Mouse (Mus musculus): ENCODE measurements around the gene Notch4. TPM values are rescaled to one million over a fixed set of nuclear protein-coding genes. Genes with fewer than 3 reads are reported as not detected.

Gene Notch4
- total RNA-seq, 2 experiments from 2014 or later: 41.8 to 56.5 TPM

Other genes starting within 250 kb of the Notch4 start
- not detected for gene H2-Eb2, start 238.6 kb upstream of the Notch4 start, total RNA-seq (2021)
- under 1 TPM; 0.22 to 0.30 TPM for gene Btnl2, start 209.4 kb upstream of the Notch4 start, total RNA-seq (2021)
- not detected for gene Btnl1, start 187.1 kb upstream of the Notch4 start, total RNA-seq (2021)
- not detected for gene BC051142, start 165.4 kb upstream of the Notch4 start, total RNA-seq (2021)
- gene Btnl4, start 87.0 kb upstream of the Notch4 start, total RNA-seq (2021): not detected
- not detected for gene Btnl6, start 46.9 kb upstream of the Notch4 start, total RNA-seq (2021)
- gene Gpsm3, start 25.5 kb downstream of the Notch4 start, total RNA-seq (2021): 1 to 10 TPM; 5.1 to 5.6 TPM
- gene Pbx2, start 27.0 kb downstream of the Notch4 start, total RNA-seq (2021): 10 to 100 TPM; 26.1 to 30.4 TPM
- gene Ager, start 33.6 kb downstream of the Notch4 start, total RNA-seq (2021): 1 to 10 TPM; 1.1 to 1.6 TPM
- gene Rnf5, start 39.4 kb downstream of the Notch4 start, total RNA-seq (2021): 10 to 100 TPM; 37.0 to 39.2 TPM
- gene Agpat1, start 40.0 kb downstream of the Notch4 start, total RNA-seq (2021): 10 to 100 TPM; 54.4 to 56.5 TPM
- gene Egfl8, start 51.7 kb downstream of the Notch4 start, total RNA-seq (2021): 1 to 10 TPM; 2.1 to 3.5 TPM
- 10 to 100 TPM; 39.0 to 45.7 TPM for gene Ppt2, start 64.2 kb downstream of the Notch4 start, total RNA-seq (2021)
- gene Prrt1, start 65.3 kb downstream of the Notch4 start, total RNA-seq (2021): 1 to 10 TPM in 1 of 2 experiments, under 1 TPM in 1; 0.89 to 1.2 TPM
- gene Fkbpl, start 80.5 kb downstream of the Notch4 start, total RNA-seq (2021): 1 to 10 TPM; 8.5 to 9.9 TPM
- gene Atf6b, start 82.9 kb downstream of the Notch4 start, total RNA-seq (2021): 10 to 100 TPM; 19.0 to 19.3 TPM
- gene Tnxb, start 106.3 kb downstream of the Notch4 start, total RNA-seq (2021): 10 to 100 TPM; 63.9 to 66.5 TPM
- 10 to 100 TPM; 15.8 to 19.5 TPM for gene C4b, start 179.6 kb downstream of the Notch4 start, total RNA-seq (2021)
- not detected for gene Cyp21a1, start 240.3 kb downstream of the Notch4 start, total RNA-seq (2021)